Mouse (Mus musculus) embryo, embryonic 11.5 days (tissue): ENCODE results near the gene Scn1b.

Source experiments
- DNase-seq: peaks from one replicate; pipeline ENCODE4 v3.0.0-alpha.2; 2012; ENCODE audit warnings: low read depth, low spot score

Scn1b gene

GRCm38 (mm10) chr7:31116721-31117145 is 10.1 kb downstream of the Scn1b start:
- DNase-seq = no peak

- DNase-seq = no peak
These were observed 11.2 kb downstream of the Scn1b start for GRCm38 (mm10) chr7:31115587-31116043.

GRCm38 (mm10) chr7:31115182-31115581 is 11.6 kb downstream of the Scn1b start, which contains the start of gene Hpn:
Gene Hpn (minus strand): TSS chr7:31115290.
- DNase-seq = no peak

GRCm38 (mm10) chr7:31114646-31115045 is 12.2 kb downstream of the Scn1b start:
- DNase-seq = no peak

GRCm38 (mm10) chr7:31113800-31114199 is 13.0 kb downstream of the Scn1b start:
- no peak for DNase-seq

GRCm38 (mm10) chr7:31112036-31112435 is 14.8 kb downstream of the Scn1b start:
- no peak for DNase-seq

- DNase-seq = no peak
These were observed 15.9 kb downstream of the Scn1b start for GRCm38 (mm10) chr7:31110861-31111385.

- DNase-seq = no peak
These were observed 17.0 kb downstream of the Scn1b start for GRCm38 (mm10) chr7:31109796-31110195.

GRCm38 (mm10) chr7:31109091-31109490 is 17.7 kb downstream of the Scn1b start:
- no peak for DNase-seq

GRCm38 (mm10) chr7:31107781-31108180 is 19.0 kb downstream of the Scn1b start:
- DNase-seq = no peak

GRCm38 (mm10) chr7:31106166-31106565 is 20.6 kb downstream of the Scn1b start:
- DNase-seq = no peak

- no peak for DNase-seq
These were observed 21.6 kb downstream of the Scn1b start for GRCm38 (mm10) chr7:31105061-31105768.

- DNase-seq = no peak
These were observed 26.0 kb downstream of the Scn1b start for GRCm38 (mm10) chr7:31100786-31101185.

- DNase-seq = no peak
These were observed 27.2 kb downstream of the Scn1b start for GRCm38 (mm10) chr7:31099612-31099982.

- DNase-seq = no peak
These were observed 27.8 kb downstream of the Scn1b start for GRCm38 (mm10) chr7:31098697-31099611.

- peak; percentile 88 for DNase-seq
These were observed 29.1 kb downstream of the Scn1b start for GRCm38 (mm10) chr7:31097583-31098248.

GRCm38 (mm10) chr7:31096892-31097564 is 29.8 kb downstream of the Scn1b start:
- DNase-seq = no peak

- DNase-seq = no peak
These were observed 31.9 kb downstream of the Scn1b start for GRCm38 (mm10) chr7:31094774-31095501.

- no peak for DNase-seq
These were observed 37.1 kb downstream of the Scn1b start for GRCm38 (mm10) chr7:31089721-31090120.

GRCm38 (mm10) chr7:31088206-31088605 is 38.6 kb downstream of the Scn1b start:
- DNase-seq = no peak
